Mouse (Mus musculus) cerebellum, adult 2 months (tissue): ENCODE results near the gene Lrmda. TPM values are rescaled to one million over a fixed set of nuclear protein-coding genes. Genes with fewer than 3 reads are reported as not detected.

Experiments
- DNase-seq, 2 experiments: peaks; one replicate each; pipeline ENCODE4 v3.0.0; 2021
- H3K27ac ChIP-seq: fragments of 200-500 bp; 2 replicates; pipeline ENCODE4 v1.5.1; 2012; ENCODE audit warnings: low read length, control low read depth, inconsistent platforms; ENCODE audit not compliant: insufficient read depth
- H3K27me3 ChIP-seq: fragments of 200-500 bp; 2 replicates; pipeline ENCODE4 v1.6.1; 2012; ENCODE audit warnings: inconsistent platforms, mild to moderate bottlenecking, low read length, moderate library complexity; ENCODE audit not compliant: control insufficient read depth, insufficient read depth
- H3K4me1 ChIP-seq: fragments of 200-500 bp; 2 replicates; pipeline ENCODE4 v1.6.1; 2011; ENCODE audit warnings: low read length; ENCODE audit not compliant: control insufficient read depth, insufficient read depth
- H3K4me3 ChIP-seq: fragments of 200-500 bp; replicated peaks from 2 replicates; pipeline ENCODE3; 2011; ENCODE audit warnings: mild to moderate bottlenecking, low read depth, low read length, control low read depth; ENCODE audit not compliant: insufficient read depth
- CTCF ChIP-seq: fragments of 200-500 bp; IDR thresholded peaks from 2 replicates; pipeline ENCODE4 v1.5.1; 2011; ENCODE audit warnings: low read depth, mild to moderate bottlenecking, control low read depth, low read length, moderate library complexity, borderline replicate concordance; ENCODE audit not compliant: insufficient read depth
- POLR2A ChIP-seq: fragments of 200-500 bp; IDR thresholded peaks from 2 replicates; pipeline ENCODE4 v1.6.1; 2011; ENCODE audit warnings: low read length, control low read depth, borderline replicate concordance; ENCODE audit not compliant: insufficient read depth
- WGBS: fragments of 180-500 bp; shearing (Covaris S2); methylation state at CpG from one replicate; pipeline ENCODE4 v1.1.7; 2018; 5-methylcytosine and 5-hydroxymethylcytosine counted together
- polyA plus RNA-seq: library from polyadenylated mRNA; depleted of rRNA; stranded (reverse); fragments of >200 nt; gene quantifications from 2 replicates; pipeline ENCODE4 v1.2.3, GENCODE M21; 2012

Lrmda gene
- polyA plus RNA-seq, 1 experiment, result 0.65 TPM

DNA sequence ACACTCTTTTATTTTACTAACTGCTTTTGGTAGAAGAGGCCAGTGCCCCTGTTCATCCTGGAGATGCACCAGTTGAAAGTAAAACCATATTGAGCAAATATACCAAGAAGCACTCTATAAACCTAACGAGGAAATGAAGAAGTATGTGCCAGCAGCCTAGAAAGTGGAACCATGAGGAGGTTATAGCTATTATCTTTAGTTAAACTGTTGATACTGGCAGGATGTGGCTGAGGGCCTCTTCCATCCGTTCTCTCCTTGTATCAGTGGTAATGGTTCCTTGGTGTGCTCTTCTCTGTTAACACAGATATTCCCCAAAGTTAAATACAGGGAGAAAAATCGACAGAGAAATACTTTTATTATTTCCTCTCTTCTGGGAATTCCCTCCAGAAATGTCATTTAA, 855.1 kb downstream of the Lrmda start:
- no peaks in the 10 kb centered on the region for H3K27me3 ChIP-seq
- 82% methylated on average over 3 of the region's 3 CpGs for WGBS
- H3K4me1 ChIP-seq, result no peaks in the 10 kb centered on the region
- no peak for DNase-seq
- no peak for TF ChIP-seq CTCF
- no peak for TF ChIP-seq POLR2A
- no peak overlapping the region for H3K27ac ChIP-seq
- H3K4me3 ChIP-seq, result no peak overlapping the region

DNA sequence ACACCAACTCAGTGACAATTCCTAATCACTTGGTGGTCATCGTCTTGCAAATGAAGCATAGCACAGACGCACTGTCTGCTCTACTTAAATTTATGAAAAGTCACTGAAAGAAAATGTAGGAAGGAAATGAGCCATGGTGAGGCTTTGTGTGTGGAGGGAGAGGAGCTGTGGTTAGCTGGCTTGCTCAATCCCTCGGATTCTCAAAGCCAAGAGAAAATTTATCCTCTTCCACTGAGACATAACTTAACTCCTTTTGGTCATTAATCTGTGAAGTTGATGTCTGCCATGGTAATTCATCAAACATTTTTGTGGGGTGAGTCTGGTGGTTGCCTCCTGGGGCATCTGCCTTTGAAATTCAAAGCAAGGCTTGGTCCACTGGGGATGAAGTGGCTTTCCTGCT, 867.7 kb downstream of the Lrmda start:
- no peak for TF ChIP-seq CTCF
- TF ChIP-seq POLR2A, result no peak
- WGBS, result 48% methylated on average over 3 of the region's 3 CpGs
- no peak for DNase-seq
- H3K27me3 ChIP-seq, result no peaks in the 10 kb centered on the region
- H3K4me1 ChIP-seq, result no peaks in the 10 kb centered on the region
- H3K4me3 ChIP-seq, result no peak overlapping the region
- H3K27ac ChIP-seq, result no peak overlapping the region

DNA sequence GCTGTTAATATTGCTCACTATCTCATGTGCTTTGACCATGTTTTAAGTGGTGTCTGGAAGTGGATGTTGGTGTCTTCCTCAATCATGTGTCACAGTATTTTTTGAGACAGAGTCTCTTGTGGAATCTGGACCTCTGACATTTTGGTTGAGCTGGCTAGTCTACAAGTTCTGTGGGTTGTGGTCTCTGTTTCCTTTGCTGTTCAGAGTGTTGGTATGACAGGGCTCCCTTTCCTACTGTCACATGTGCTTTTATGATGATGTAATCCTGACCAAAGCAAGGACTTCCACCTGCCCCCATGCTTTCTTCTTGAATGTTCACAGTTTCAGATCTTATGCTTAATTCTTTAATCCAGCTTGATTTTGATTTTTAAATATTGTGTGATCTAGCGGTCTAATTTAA, 879.8 kb downstream of the Lrmda start:
- 94% methylated on average over 1 of the region's 1 CpGs for WGBS
- Histone ChIP-seq H3K4me1 (no peaks in the 10 kb centered on the region), H3K4me3 (no peak overlapping the region), H3K27ac (no peak overlapping the region), H3K27me3 (no peaks in the 10 kb centered on the region)
- no peak for DNase-seq
- no peak for TF ChIP-seq POLR2A
- no peak for TF ChIP-seq CTCF

DNA sequence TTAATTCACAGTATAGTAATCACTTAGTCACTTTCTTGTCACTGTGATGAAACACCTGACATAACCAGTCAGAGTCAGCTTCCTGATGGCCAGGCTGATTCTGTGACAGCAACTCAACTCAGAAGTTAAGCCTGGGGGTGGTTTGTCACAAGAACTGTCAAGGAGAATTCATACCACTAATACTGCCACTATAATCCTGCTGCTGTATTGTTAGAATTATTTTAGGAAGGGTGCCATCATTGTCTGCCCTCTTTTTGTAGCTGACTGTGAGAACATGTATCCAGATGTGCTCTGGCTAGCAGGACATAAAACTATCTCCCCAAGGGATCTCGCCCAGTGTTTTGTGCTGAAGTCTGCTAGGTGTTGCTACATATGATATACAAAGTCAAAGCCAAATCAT, 882.6 kb downstream of the Lrmda start:
- Histone ChIP-seq H3K4me1 (no peaks in the 10 kb centered on the region), H3K27me3 (no peaks in the 10 kb centered on the region), H3K4me3 (no peak overlapping the region), H3K27ac (no peak overlapping the region)
- DNase-seq, result no peak
- TF ChIP-seq POLR2A (no peak), CTCF (no peak)
- 85% methylated on average over 1 of the region's 1 CpGs for WGBS

DNA sequence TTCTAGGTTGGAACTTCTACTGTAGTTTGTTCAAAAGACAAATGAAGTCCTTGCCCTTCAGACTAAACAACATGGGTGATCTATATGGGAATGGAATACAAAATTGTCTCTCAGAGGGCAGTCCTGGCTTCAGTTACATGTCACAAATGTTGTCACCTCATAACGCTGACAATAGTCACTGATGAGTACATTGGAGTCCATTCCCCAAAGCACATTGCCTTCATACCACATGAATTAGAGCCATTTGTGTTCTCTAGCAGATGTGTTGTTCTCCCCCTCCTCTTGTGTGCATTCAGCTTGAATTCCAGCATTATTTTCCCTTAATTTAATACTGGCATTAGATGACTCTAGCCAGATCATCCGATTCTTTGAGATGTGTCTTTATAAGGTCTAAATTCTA, 883.4 kb downstream of the Lrmda start:
- 65% methylated on average over 2 of the region's 2 CpGs for WGBS
- TF ChIP-seq POLR2A (no peak), CTCF (no peak)
- H3K4me3 ChIP-seq, result no peak overlapping the region
- H3K27ac ChIP-seq, result no peak overlapping the region
- no peaks in the 10 kb centered on the region for H3K27me3 ChIP-seq
- no peaks in the 10 kb centered on the region for H3K4me1 ChIP-seq
- no peak for DNase-seq

DNA sequence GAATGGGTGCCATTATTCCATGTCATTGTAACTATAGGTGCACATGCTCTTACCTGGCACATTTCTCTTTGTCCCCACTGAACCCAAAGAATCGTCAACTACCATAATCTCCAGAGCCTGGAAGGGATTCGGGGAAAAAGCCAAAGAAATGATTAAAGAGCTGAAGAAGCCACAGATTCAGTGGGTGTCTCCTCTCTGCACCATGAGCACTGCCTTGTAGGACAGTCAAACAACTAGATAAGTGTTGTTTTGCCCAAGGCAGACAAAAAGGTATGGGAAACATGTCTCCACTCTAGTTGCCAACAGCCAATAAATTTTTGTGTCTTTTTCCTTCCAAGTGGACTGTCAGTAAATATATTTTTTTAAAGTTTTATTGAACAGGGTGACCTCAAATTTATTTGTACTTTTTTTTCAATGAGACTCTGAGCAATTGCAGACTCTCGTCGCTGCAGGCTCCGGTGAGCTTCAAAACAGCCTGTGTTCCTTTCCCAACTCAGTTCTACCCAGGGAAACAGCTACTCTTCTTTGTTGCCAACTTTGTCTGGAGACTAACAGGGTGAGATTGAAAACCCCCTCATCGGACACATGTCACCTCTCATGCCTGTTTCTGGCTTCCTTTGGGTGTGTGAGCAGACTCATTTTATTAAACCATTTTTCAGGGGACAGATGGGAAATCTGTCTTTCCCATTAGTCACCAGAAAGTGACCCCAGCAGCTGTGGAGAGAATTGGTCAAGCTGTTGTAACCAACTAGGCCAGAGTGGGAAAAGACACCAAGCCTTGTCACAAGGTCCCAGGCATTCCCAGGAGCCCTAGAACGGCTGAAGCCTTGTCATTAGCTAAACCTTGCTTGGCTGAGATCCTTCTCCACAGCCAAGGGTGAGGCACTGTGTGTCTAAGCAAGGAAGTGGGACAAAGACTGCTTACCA, 886.5 kb downstream of the Lrmda start:
- Histone ChIP-seq H3K27me3 (no peaks in the 10 kb centered on the region), H3K4me3 (no peak overlapping the region), H3K27ac (no peak overlapping the region; the same call in 1 of the 2 replicates), H3K4me1 (no peaks in the 10 kb centered on the region)
- DNase-seq, result peak in 1 of 2 experiments; percentile 1
- 38% methylated on average over 7 of the region's 7 CpGs for WGBS
- TF ChIP-seq CTCF (no peak), POLR2A (no peak)

DNA sequence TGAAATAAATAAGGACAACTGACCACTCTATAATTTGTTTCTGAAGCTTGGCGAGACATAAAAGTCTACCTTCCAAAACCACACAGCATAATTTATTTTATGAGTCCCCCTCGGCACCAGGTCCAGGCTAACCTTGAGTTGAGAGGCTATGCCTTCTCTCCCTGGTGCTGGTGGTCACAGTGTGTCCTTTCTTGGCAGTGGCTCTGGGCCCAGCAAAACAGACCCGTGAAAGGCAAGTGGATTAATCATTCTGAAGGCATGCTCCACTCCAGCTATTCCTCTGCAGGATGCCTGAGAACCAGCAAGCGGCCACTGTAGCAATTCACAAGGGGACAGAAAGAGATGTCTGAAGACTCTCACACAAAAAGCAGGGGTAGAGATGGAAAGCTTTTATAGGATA, 887.2 kb downstream of the Lrmda start:
- 43% methylated on average over 4 of the region's 4 CpGs for WGBS
- no peak overlapping the region; the same call in 1 of the 2 replicates for H3K27ac ChIP-seq
- no peaks in the 10 kb centered on the region for H3K27me3 ChIP-seq
- TF ChIP-seq POLR2A (no peak), CTCF (no peak)
- DNase-seq, result peak; percentile 8 to 33
- no peak overlapping the region for H3K4me3 ChIP-seq
- H3K4me1 ChIP-seq, result no peaks in the 10 kb centered on the region

DNA sequence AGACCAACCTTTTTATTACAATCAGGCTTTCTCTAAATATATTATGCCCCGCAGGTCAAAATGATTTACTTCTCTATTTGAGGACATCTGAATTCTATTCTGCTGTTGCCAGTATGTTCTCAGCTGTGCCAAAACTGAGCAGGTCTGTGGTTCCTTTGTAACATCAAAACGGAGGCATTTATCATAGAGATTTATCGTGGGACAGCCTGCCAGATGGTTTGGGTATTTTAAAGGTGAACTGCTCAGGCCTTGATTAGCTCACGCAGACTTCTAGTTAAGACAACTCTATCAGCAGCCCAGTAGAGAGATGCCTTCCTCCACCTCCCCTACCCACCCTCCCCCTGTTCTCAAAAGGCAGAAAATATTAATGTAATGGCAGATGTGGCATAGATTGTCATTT, 887.7 kb downstream of the Lrmda start:
- Histone ChIP-seq H3K4me1 (no peaks in the 10 kb centered on the region), H3K4me3 (no peak overlapping the region), H3K27me3 (no peaks in the 10 kb centered on the region), H3K27ac (no peak overlapping the region)
- no peak for DNase-seq
- WGBS, result 24% methylated on average over 4 of the region's 4 CpGs
- TF ChIP-seq CTCF (no peak), POLR2A (no peak)
